Mouse (Mus musculus) heart, postnatal 36 days (tissue): ENCODE results near the gene Ring1. TPM values are rescaled to one million over a fixed set of nuclear protein-coding genes. Genes with fewer than 3 reads are reported as not detected.
"Not testable (repeated sequence)": the region's sequence is repeated elsewhere in the genome, so short reads cannot be mapped to it uniquely, and the experiment has no call there.

Experiments used
- DNase-seq, 2 experiments: peaks; one replicate each; pipeline ENCODE4 v3.0.0; 2021 to 2022
- intact Hi-C: fragments of 180-260 bp; cut with DNase I; formaldehyde crosslinking; loops from one replicate; pipeline ENCODE4 v1.15.1; 2025
- total RNA-seq, 2 experiments: library from RNA; stranded (reverse); gene quantifications; 2 replicates each; pipeline ENCODE4 v1.2.3; 2021

Gene Ring1
- total RNA-seq, 2 experiments from 2014 or later: 14.0 to 15.1 TPM

DNA sequence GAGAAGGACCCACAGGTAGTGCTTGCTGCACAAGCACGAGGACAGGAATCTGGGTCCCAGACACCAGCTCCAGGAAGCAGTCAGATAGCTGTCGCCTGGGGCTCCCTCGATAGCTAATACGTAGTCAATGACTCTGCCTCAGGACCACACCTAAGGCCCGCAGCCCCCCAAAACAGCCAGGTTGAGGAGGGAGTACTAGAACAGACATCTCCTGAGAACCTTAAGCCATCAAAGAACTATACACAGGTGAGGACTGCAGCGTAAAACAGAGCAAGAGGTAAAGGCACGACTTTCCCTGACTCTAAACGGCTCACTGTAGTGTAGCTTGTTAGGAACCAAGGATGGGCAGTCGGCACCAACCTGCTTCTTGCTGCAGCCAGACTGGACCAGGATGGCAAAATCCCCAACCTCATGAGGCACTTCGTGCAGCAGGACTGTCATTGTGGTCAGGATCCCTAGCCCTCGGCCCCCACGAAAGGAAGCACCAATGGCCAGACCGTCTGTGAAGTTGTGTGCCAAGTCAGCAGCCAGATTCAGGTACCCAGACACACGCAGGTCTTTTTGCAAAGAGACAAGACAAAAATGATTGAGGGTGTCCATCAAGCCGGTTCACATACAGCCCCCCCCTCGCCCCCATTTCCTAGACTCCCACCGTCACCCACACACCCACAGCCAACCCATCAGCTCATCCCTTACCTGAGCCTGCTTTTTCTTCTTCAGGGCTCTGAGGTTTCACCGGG, 4.8 kb upstream of the Ring1 start:
- no peak for DNase-seq
- intact Hi-C loops: no loop called here

GRCm38 (mm10) chr17:34028501-34029149, 4.1 kb upstream of the Ring1 start:
- no peak for DNase-seq
- intact Hi-C loops: no loop called here

GRCm38 (mm10) chr17:34027656-34028223, 3.3 kb upstream of the Ring1 start, which contains the start of gene H2-Ke6:
Gene H2-Ke6 (minus strand): TSS chr17:34028060.
- peak; percentile 90 to 91 for DNase-seq
- intact Hi-C loops: no loop called here

DNA sequence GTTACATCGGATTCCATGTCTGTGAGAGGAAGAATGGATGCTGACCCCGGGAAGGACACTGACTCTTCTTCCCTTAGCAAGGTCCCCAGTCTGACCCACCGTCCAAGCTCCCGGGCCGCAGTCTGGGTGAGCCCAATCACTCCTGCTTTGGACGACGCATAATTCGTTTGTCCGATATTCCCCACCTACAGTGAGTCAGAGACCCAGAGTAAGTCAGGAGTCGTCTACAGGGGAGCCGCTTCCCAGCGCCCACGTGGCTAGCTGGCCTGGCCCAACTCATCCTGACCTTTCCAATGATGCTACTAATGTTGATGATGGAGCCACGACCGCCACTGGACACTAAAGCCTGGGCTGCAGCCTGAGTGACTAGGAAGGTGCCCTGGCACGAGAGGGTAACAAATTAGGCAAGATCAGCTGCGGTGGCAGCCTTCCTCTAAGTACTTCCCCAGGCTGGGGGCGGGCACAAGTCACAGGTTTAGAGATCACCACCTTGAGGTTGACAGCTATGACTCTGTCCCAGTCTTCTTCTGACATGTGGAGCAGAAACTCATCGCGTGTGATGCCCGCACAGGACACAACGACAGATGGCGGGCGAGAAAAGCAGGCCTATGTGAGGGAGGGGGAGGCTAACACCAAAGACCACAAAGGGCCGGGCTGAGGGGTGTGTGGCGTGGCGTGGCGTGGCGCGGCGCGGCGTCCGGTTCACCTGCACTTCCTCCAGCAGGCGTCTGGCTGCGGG, 2.6 kb upstream of the Ring1 start:
- intact Hi-C loops: no loop called here
- no peak for DNase-seq

- no peak for DNase-seq
- intact Hi-C loops: no loop called here
Measured at GRCm38 (mm10) chr17:34026221-34026620, 1.7 kb upstream of the Ring1 start.

GRCm38 (mm10) chr17:34025756-34026151, 1.3 kb upstream of the Ring1 start:
- DNase-seq: no peak
- intact Hi-C loops: no loop called here

DNA sequence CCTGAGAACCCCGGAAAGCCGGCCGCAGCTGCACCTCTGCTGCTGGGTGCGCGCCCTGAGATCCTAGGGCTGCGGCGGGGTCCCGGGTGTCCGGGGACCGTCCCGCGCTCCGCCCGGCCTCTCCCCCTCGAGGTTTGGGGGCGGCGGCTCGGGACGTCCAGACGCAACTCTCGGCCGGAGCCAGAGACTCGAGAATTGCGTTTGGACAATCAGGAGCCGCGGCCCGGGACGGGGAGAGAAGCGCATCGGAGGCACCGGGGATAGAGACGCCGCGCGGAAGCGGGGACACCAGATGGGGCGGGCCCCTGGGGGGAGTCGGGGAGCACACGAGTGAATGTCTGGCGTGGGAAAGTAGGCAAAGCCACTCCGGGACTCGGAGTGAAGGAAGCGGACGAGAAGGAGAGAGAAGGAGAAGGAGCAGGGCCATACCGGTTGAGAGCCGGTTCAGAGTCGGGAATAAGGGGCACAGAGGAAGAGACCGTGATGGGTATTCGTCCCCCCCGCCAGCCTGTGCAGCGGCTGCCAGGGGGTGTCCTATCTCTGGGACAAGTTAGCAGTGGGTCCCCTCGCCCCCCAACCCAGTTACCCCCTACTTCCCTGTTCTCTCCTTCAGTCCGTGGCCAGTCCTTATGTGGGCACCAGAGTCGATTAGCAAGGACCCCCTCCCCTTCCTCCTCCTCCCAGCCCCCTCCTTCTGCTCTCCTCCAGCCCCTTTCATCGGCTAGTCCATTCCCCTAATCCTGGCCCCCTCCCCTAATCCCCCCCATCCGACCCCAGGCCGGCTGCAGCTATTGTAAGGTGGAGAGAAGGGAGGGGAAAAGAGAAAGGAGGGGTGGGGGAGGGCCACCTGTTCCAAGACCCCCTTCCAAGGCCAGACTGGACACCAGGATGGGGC, 628 bp upstream of the Ring1 start:
- intact Hi-C loops: no loop called here
- DNase-seq: no peak

DNA sequence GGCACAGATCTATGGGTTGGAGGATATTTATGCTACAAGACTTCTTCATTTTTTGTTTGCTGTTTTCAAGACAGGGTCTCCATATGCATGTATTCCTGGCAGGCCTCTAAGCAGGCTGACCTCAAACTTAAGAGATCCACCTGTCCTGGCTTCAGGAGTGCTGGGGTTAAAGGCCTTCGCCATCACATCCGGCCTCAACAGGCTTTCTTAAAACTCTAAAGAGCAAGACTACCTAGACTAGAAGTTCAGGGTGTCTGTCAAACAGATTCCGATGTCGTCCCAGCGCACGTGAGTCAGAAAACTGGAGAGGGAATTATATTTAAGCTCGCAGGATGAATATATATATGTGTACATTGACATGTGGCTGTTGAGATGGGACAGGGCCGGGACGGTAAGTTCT, 802 bp downstream of the Ring1 start:
- DNase-seq: no peak
- intact Hi-C loops: no loop called here

GRCm38 (mm10) chr17:34022987-34023386, 1.5 kb downstream of the Ring1 start:
- intact Hi-C loops: no loop called here
- no peak for DNase-seq

- no peak for DNase-seq
- intact Hi-C loops: no loop called here
Measured at GRCm38 (mm10) chr17:34022414-34022783, 2.1 kb downstream of the Ring1 start.

DNA sequence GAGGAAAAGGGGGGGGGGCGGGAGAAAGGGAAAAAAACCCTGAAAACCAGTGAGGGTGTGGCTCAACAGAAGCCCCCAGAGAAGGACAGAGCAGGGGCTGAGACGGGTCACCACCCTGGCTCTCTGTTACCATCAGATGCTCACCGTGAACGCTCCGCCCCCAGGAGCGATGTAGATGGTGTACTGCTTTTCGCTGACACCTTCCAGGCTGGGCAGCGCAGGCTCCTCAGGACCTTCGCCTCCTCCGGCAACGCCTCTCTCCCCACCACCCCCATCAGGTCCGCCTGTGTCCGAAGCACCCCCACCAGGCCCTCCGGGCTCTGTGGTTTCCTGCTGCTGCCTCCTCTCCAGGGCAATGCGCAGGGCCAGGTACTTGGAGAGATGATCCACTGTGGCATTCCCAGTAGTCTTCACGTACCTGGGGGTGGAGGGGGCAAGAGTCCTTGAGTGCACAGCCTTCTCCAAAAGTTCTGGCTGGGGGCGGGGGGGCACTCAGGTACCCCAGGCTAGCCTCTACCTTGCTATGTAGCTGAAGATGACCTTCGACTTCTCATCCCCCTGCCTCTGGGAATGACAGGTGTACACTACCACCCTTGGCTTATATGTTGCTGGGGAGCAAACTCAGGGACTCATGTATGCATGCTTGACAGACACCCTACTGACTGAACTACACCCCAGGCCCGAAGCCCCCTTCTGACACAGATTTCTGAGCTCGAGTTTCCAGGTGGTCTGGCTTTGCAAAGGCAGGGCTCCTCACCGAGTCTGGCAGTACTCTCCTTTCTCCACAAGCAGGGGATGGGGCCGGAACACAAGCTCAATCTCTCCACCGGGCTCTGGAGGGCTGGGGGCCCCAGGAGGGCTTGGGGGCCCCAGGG, 2.7 kb downstream of the Ring1 start:
- intact Hi-C loops: loop anchor here (1.0 kb wide), 1 partner anchor 64 kb away; no protein-coding TSS in a partner anchor
- no peak for DNase-seq

- intact Hi-C loops: no loop called here
- DNase-seq: no peak
Measured at GRCm38 (mm10) chr17:34013436-34013835, 11.0 kb downstream of the Ring1 start.

- intact Hi-C loops: no loop called here
- no peak for DNase-seq
Measured at GRCm38 (mm10) chr17:34010156-34010555, 14.3 kb downstream of the Ring1 start.

GRCm38 (mm10) chr17:34006570-34006969, 17.9 kb downstream of the Ring1 start:
- intact Hi-C loops: no loop called here
- no peak for DNase-seq

GRCm38 (mm10) chr17:34003426-34003825, 21.1 kb downstream of the Ring1 start:
- peak in 1 of 2 experiments; percentile 57 for DNase-seq

GRCm38 (mm10) chr17:34000796-34001195, 23.7 kb downstream of the Ring1 start:
- DNase-seq: not testable (repeated sequence)
- intact Hi-C loops: loop anchor here (5.0 kb wide), 1 partner anchor 1377 kb away; the partner anchor contains the start of gene H2-Q4

More at GRCm38 (mm10) chr17:34003426-34003825, 21.1 kb downstream of the Ring1 start:
- intact Hi-C loops: loop anchor here (5.0 kb wide), 1 partner anchor 1374 kb away; the partner anchor contains the start of gene H2-Q4

GRCm38 (mm10) chr17:34000150-34000537, 24.3 kb downstream of the Ring1 start, which contains the start of gene H2-K1:
Gene H2-K1 (minus strand): TSS chr17:34000347.
- peak; percentile 88 to 90 for DNase-seq
- intact Hi-C loops: loop anchor here (5.0 kb wide), 1 partner anchor 1377 kb away; the partner anchor contains the start of gene H2-Q4

DNA sequence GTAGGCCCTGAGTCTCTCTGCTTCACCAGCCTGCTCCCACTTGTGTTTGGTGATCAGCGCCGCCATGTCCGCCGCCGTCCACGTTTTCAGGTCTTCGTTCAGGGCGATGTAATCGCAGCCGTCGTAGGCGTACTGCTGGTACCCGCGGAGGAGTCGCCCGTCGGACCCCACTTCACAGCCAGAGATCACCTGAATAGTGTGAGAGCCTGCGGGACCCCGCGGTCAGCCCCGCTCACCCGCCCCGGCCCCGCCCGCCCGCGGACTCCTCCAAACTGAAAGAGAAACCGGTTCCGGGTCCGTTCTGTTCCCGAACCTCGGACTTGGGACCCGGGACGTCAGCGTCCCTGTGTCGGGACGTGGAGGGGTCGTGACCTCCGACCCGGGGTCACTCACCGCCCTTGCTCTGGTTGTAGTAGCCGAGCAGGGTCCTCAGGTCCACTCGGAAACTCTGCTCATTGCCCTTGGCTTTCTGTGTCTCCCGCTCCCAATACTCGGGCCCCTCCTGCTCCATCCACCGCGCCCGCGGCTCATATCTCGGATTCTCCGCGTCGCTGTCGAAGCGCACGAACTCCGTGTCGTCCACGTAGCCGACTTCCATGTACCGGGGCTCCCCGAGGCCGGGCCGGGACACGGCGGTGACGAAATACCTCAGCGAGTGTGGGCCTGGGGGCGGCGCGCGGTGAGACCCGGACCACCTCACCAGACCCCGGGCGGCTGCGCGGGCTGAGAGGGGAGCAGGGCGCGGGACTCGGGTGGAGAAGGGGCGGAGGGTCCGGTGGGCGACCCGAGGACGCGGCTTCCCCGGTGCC, 24.9 kb downstream of the Ring1 start:
- intact Hi-C loops: loop anchor here (5.0 kb wide), 2 partner anchors 893 to 1378 kb away; partner anchors contain the start of gene H2-Q4

More for the DNA sequence above, 24.9 kb downstream of the Ring1 start:
- DNase-seq: peak; percentile 37 to 48
